Mouse (Mus musculus): ENCODE measurements at regions not wholly inside any gene's neighbourhood (a gene's known extent, or its start where the extent isn't known, plus 50 kb on each side); places are given as distances from the start of the nearest gene placed in this dataset.

DNA sequence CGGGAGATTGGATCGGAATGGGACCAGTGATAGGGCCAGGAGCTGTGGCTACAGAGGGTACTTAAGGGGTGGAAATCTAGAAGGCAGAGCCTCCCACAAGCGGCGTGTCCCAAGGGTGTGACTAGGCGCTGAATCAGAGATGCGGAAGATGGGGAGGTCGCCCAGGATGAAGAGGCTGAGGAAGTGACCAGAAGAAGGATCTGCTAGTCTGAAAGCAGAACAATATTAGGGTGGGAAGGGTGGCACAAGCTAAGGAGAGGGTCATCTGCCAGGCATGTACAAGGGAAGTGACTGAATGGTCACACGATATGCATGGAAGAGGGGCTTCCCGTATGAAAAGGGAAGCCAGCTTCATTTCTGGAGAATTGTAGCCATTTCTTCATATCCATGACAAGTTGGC lies 99.4 kb upstream of the Rreb1 start:
- TF ChIP-seq CTCF (IDR thresholded peaks at IDR 0.05; ENCODE audit: borderline replicate concordance, insufficient read depth, low read depth, low read length) (no peak), POLR2A (IDR thresholded peaks at IDR 0.05; ENCODE audit: borderline replicate concordance, insufficient read depth, low read length) (no peak)

All from cerebellum, adult 2 months (tissue).